ENCODE assay signal across 30 mouse cellular contexts in genomic region chr13:80291744-80292515, GRCm38 (mm10).
DNase-seq lines count a peak whose midpoint lies in the region; ATAC-seq lines count a peak whose summit lies in the region.
"Had no signal": no experiment of that assay in that cellular context is flagged by ENCODE, and none has a peak within 500 bp of the region (broad histone marks: within the 10 kb centered on the region; RNA-seq: fewer than 3 reads in every experiment).

No protein-coding gene starts in this region.

- H3K27me3 ChIP-seq in hindbrain, embryonic 12.5 days, result no peaks in the 10 kb centered on the region
- H3K27me3 ChIP-seq in hindbrain, embryonic 16.5 days (replicated peaks; ENCODE audit: control insufficient read depth, insufficient read depth, low read length), result no peaks in the 10 kb centered on the region
- no peaks in the 10 kb centered on the region for H3K27me3 ChIP-seq in embryonic facial prominence, embryonic 12.5 days
- no peaks in the 10 kb centered on the region for H3K27me3 ChIP-seq in midbrain, embryonic 14.5 days (ENCODE audit: control insufficient read depth, insufficient read depth, low read length)
- H3K27me3 ChIP-seq: limb, embryonic 13.5 days; megakaryocyte, embryonic 14.5 days; neural tube, embryonic 15.5 days had no signal

- no peak overlapping the region for H3K9ac ChIP-seq in hindbrain, embryonic 12.5 days
- no peak overlapping the region for H3K9ac ChIP-seq in hindbrain, embryonic 16.5 days (ENCODE audit: low read depth, low read length)
- H3K9ac ChIP-seq in embryonic facial prominence, embryonic 12.5 days, result no peak overlapping the region
- no peak overlapping the region for H3K9ac ChIP-seq in midbrain, embryonic 14.5 days (replicated peaks; ENCODE audit: low read length)
- H3K9ac ChIP-seq: limb, embryonic 13.5 days; liver, postnatal 0 days; neural tube, embryonic 15.5 days had no signal

- H3K36me3 ChIP-seq in hindbrain, embryonic 12.5 days, result no peaks in the 10 kb centered on the region
- no peaks in the 10 kb centered on the region for H3K36me3 ChIP-seq in hindbrain, embryonic 16.5 days (ENCODE audit: control insufficient read depth, insufficient read depth, low read length)
- H3K36me3 ChIP-seq in embryonic facial prominence, embryonic 12.5 days, result no peaks in the 10 kb centered on the region
- H3K36me3 ChIP-seq in midbrain, embryonic 14.5 days (ENCODE audit: control insufficient read depth, insufficient read depth, low read length), result no peaks in the 10 kb centered on the region
- H3K36me3 ChIP-seq: G1E; limb, embryonic 13.5 days; neural tube, embryonic 15.5 days had no signal

- H3K27ac ChIP-seq in hindbrain, embryonic 12.5 days, result no peak overlapping the region
- no peak overlapping the region for H3K27ac ChIP-seq in hindbrain, embryonic 16.5 days (ENCODE audit: low read depth, low read length)
- H3K27ac ChIP-seq in embryonic facial prominence, embryonic 12.5 days, result no peak overlapping the region
- no peak overlapping the region for H3K27ac ChIP-seq in midbrain, embryonic 14.5 days (replicated peaks; ENCODE audit: low read depth, low read length)
- H3K27ac ChIP-seq: limb, embryonic 13.5 days; neural tube, embryonic 15.5 days; stomach, postnatal 0 days had no signal

- no peaks in the 10 kb centered on the region for H3K9me3 ChIP-seq in hindbrain, embryonic 12.5 days (replicated peaks)
- no peaks in the 10 kb centered on the region for H3K9me3 ChIP-seq in hindbrain, embryonic 16.5 days (ENCODE audit: control insufficient read depth, low read length)
- H3K9me3 ChIP-seq in embryonic facial prominence, embryonic 12.5 days, result no peaks in the 10 kb centered on the region
- no peaks in the 10 kb centered on the region for H3K9me3 ChIP-seq in midbrain, embryonic 14.5 days (ENCODE audit: control insufficient read depth, low read length)
- H3K9me3 ChIP-seq: G1E; limb, embryonic 13.5 days; megakaryocyte, embryonic 14.5 days; neural tube, embryonic 15.5 days had no signal

- H3K4me3 ChIP-seq in hindbrain, embryonic 12.5 days, result no peak overlapping the region
- H3K4me3 ChIP-seq in hindbrain, embryonic 16.5 days (ENCODE audit: low read length), result no peak overlapping the region
- no peak overlapping the region for H3K4me3 ChIP-seq in embryonic facial prominence, embryonic 12.5 days
- no peak overlapping the region for H3K4me3 ChIP-seq in midbrain, embryonic 14.5 days (replicated peaks; ENCODE audit: low read depth, low read length)
- H3K4me3 ChIP-seq: limb, embryonic 13.5 days; megakaryocyte, embryonic 14.5 days; neural tube, embryonic 15.5 days had no signal

- peaks cover 3% of the 10 kb centered on the region for H3K4me1 ChIP-seq in hindbrain, embryonic 12.5 days
- H3K4me1 ChIP-seq in hindbrain, embryonic 16.5 days (ENCODE audit: control insufficient read depth, insufficient read depth, low read depth, low read length), result no peaks in the 10 kb centered on the region
- H3K4me1 ChIP-seq in embryonic facial prominence, embryonic 12.5 days, result no peaks in the 10 kb centered on the region
- no peaks in the 10 kb centered on the region for H3K4me1 ChIP-seq in midbrain, embryonic 14.5 days (ENCODE audit: control insufficient read depth, insufficient read depth, low read length)
- H3K4me1 ChIP-seq: limb, embryonic 13.5 days; megakaryocyte, embryonic 14.5 days; neural tube, embryonic 15.5 days had no signal

- no peak overlapping the region for H3K4me2 ChIP-seq in hindbrain, embryonic 12.5 days (replicated peaks)
- no peak overlapping the region for H3K4me2 ChIP-seq in hindbrain, embryonic 16.5 days (ENCODE audit: low read length)
- H3K4me2 ChIP-seq in embryonic facial prominence, embryonic 12.5 days (replicated peaks), result no peak overlapping the region
- H3K4me2 ChIP-seq in midbrain, embryonic 14.5 days (ENCODE audit: low read length), result no peak overlapping the region
- H3K4me2 ChIP-seq: heart, embryonic 11.5 days; limb, embryonic 13.5 days; liver, embryonic 11.5 days; neural tube, embryonic 15.5 days had no signal

- 36% methylated on average over 2 of the region's 2 CpGs for WGBS in hindbrain, embryonic 12.5 days
- 40% methylated on average over 2 of the region's 2 CpGs for WGBS in hindbrain, embryonic 16.5 days
- WGBS in embryonic facial prominence, embryonic 12.5 days, result 57% methylated on average over 2 of the region's 2 CpGs
- 11% methylated on average over 2 of the region's 2 CpGs for WGBS in midbrain, embryonic 14.5 days

- peak; percentile 14 for DNase-seq in embryo, embryonic 11 days
- DNase-seq in embryo, embryonic 10 days (ENCODE audit: low spot score), result no peak
- no peak for DNase-seq in midbrain, embryonic 14.5 days
- DNase-seq in thymus, postnatal 4 days, result no peak
- no peak for DNase-seq in left cerebral cortex, adult 9 months (ENCODE audit: low spot score in 2 of 2)
- DNase-seq: adrenal gland, adult 8-10 months; cerebellum, adult 8-10 months; cerebellum, postnatal 25 days; gastrocnemius, postnatal 25 days; heart, adult 11 months; heart, postnatal 4 days; kidney, adult 11 months; kidney, postnatal 14 days; liver, postnatal 0 days; lung, postnatal 4 days; right cerebral cortex, adult 18-20 months; spleen, adult 18-20 months; thymus, adult 18-20 months; thymus, postnatal 25 days had no signal

- ATAC-seq in hindbrain, embryonic 12.5 days (ENCODE audit: low FRiP score), result peak; percentile 40; the same call in 1 of the 2 replicates
- no peak for ATAC-seq in hindbrain, embryonic 16.5 days
- 0 out of 2 replicates have a peak, but pooled peaks have one; percentile 47 for ATAC-seq in embryonic facial prominence, embryonic 12.5 days (ENCODE audit: insufficient number of reproducible peaks, insufficient read depth, low FRiP score, low TSS enrichment)
- 0 out of 2 replicates have a peak, but pooled peaks have one; percentile 31 for ATAC-seq in midbrain, embryonic 14.5 days (ENCODE audit: low FRiP score, low TSS enrichment)
- ATAC-seq: inflammation-experienced regulatory T-cells, adult 6 months; liver, postnatal 0 days had no signal
